Mouse (Mus musculus) limb, embryonic 15.5 days (tissue): Measurements from ENCODE around the gene Tlk2. TPM values are rescaled to one million over a fixed set of nuclear protein-coding genes. Genes with fewer than 3 reads are reported as not detected.

Experiments
- ATAC-seq: fragments of 200-750 bp; cut with Nextera tagmentation; 2 replicates; pipeline ENCODE4 v1.8.0; 2017; ENCODE audit warnings: low read depth, moderate TSS enrichment; ENCODE audit not compliant: insufficient number of reproducible peaks, low FRiP score, low TSS enrichment
- H3K27ac ChIP-seq: fragments of 300-500 bp; sonication (generic); 2 replicates; pipeline ENCODE4 v1.5.1; 2015; ENCODE audit warnings: moderate library complexity, mild to moderate bottlenecking, inconsistent platforms
- H3K27me3 ChIP-seq: fragments of 300-500 bp; sonication (generic); 2 replicates; pipeline ENCODE4 v1.6.1; 2015; ENCODE audit warnings: inconsistent platforms
- H3K36me3 ChIP-seq: fragments of 300-500 bp; sonication (generic); 2 replicates; pipeline ENCODE4 v1.6.1; 2015; ENCODE audit warnings: inconsistent platforms
- H3K4me1 ChIP-seq: fragments of 300-500 bp; sonication (generic); 2 replicates; pipeline ENCODE4 v1.6.1; 2015; ENCODE audit warnings: inconsistent platforms
- H3K4me2 ChIP-seq: fragments of 300-500 bp; sonication (generic); 2 replicates; pipeline ENCODE4 v1.6.1; 2015; ENCODE audit warnings: mild to moderate bottlenecking, inconsistent platforms
- H3K4me3 ChIP-seq: fragments of 300-500 bp; sonication (generic); 2 replicates; pipeline ENCODE4 v1.5.1; 2015; ENCODE audit warnings: mild to moderate bottlenecking, inconsistent platforms
- H3K9ac ChIP-seq: fragments of 300-500 bp; sonication (generic); 2 replicates; pipeline ENCODE4 v1.6.1; 2015; ENCODE audit warnings: inconsistent platforms
- H3K9me3 ChIP-seq: fragments of 300-500 bp; sonication (generic); 2 replicates; pipeline ENCODE4 v1.6.1; 2016; ENCODE audit warnings: inconsistent platforms
- WGBS: fragments of 180-500 bp; shearing (Covaris S2); methylation state at CpG from one replicate; pipeline ENCODE4 v1.1.7; 2015; 5-methylcytosine and 5-hydroxymethylcytosine counted together
- polyA plus RNA-seq: library from polyadenylated mRNA; unstranded; fragments of >200 nt; fragmentation: Nextera tagmentation; extraction: Ambion mirVana; gene quantifications from 2 replicates; pipeline ENCODE4 v1.2.1, GENCODE M21; 2015

Gene Tlk2
- polyA plus RNA-seq, 1 experiment from 2014 or later = 16.3 TPM

DNA sequence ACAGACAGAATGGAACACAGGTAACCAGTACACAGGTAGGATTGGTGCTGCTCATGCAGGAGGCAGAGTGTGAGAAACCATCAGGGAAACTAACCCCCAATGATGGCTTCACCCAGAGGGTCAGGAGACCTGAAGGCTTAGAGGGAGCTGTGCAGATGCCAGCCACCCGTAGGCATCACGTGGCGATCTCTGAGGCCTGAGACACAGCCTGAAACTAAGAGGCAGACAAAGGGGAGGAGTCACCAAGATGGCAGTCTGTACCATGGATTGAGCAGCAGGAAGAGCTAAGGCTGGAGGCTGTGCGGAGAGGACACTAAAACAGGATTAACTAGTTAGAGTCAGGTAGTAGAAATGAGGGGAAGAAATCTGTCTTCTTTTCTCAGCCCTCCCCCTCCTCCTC lies 27.9 kb upstream of the Tlk2 start:
- Histone ChIP-seq H3K9me3 (no peaks in the 10 kb centered on the region), H3K27ac (no peak overlapping the region), H3K4me2 (no peak overlapping the region), H3K36me3 (no peaks in the 10 kb centered on the region), H3K4me1 (peaks cover 17% of the 10 kb centered on the region), H3K9ac (no peak overlapping the region), H3K4me3 (no peak overlapping the region), H3K27me3 (peaks cover 3% of the 10 kb centered on the region; the same call in 1 of the 2 replicates)
- 42% methylated on average over 4 of the region's 4 CpGs for WGBS
- ATAC-seq = no peak

DNA sequence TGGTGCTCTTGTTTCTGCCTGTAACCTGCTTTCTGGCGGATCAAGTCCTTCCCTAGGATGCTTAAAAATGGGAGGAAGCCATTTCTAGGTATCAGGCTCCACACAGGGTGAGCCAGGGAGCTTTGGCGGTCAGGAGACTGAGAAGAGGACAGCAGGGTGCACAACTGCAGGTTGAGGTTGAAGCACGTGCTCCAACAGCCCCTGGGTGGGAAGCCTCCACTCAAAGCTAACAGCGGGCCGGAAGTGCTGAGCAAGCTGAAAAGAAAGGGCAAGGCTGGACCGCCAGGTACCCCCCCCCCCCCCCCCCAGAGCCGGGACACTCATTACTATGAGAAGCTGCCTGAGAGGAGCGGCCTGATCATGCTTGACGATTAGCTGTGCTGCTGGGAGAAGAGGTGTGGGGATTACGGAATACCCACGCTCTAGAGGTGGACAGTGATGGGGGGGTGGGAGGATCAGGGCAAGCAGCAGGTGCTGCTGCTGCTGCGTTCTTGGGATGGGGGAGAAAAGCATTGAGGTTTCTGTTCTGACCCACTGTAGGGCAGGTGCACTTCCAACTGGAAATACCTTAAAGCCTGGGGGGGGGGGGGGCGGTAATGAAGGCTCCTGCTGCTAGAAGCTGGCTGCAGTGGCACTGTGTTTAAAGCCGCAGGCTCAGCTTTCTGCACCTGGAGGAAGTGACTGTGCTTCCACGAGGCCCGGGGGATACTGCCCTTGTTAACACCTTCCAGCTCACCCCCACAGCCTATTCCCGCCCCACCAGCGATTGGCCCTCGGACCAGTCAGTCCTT lies 27.2 kb upstream of the Tlk2 start:
- Histone ChIP-seq H3K36me3 (no peaks in the 10 kb centered on the region), H3K9me3 (no peaks in the 10 kb centered on the region), H3K4me3 (no peak overlapping the region), H3K27me3 (peaks cover 3% of the 10 kb centered on the region; the same call in 1 of the 2 replicates), H3K27ac (no peak overlapping the region), H3K4me2 (peak overlapping the region; percentile 14; the same call in 1 of the 2 replicates), H3K4me1 (peaks cover 17% of the 10 kb centered on the region), H3K9ac (no peak overlapping the region)
- ATAC-seq = no peak; the same call in 1 of the 2 replicates
- WGBS = 10% methylated on average over 19 of the region's 19 CpGs

DNA sequence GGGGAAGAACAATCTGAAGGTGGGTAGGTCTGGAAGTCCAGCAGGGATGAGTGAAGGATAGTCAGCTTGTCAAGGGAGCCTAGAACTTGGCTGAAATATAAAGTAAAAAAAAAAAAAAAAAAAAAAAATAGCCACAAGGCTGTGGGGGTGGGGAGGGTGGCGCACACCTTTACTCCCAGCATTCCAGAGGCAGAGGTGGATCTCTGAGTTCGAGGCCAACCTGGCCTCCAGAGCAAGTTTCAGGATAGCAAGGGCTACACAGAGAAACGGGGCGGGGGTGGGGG lies 26.6 kb upstream of the Tlk2 start:
- Histone ChIP-seq H3K27ac (no peak overlapping the region), H3K4me2 (no peak overlapping the region), H3K36me3 (no peaks in the 10 kb centered on the region), H3K4me3 (no peak overlapping the region), H3K27me3 (peaks cover 3% of the 10 kb centered on the region; the same call in 1 of the 2 replicates), H3K9me3 (no peaks in the 10 kb centered on the region), H3K9ac (no peak overlapping the region), H3K4me1 (peaks cover 17% of the 10 kb centered on the region)
- WGBS = 40% methylated on average over 1 of the region's 4 CpGs
- ATAC-seq = no peak

DNA sequence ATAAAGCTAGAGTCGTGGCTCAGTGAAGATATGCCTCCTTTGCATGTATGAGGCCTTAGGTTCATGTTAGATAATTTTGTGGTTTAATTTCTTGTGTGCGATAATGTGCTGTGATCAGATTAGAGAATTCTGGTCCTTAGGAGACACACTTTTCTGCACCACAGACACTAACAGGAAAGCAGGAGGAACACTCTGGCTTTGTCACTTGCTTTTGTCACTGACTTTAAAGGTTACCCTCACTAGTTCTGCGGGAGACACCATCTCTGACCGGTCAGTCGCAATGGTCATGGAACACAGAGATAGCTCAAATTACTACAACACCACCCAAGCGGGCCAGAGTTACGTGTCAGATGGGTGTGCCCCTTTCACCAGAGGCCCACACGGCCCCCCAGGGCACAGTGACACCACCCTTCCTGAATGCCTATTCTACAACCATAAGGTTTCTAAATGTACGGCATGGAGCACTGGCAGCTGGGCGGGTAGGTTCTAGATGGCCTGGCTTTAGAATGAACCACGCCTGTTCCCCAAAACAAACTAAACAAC lies 26.2 kb upstream of the Tlk2 start:
- ATAC-seq = no peak
- no peaks in the 10 kb centered on the region for H3K36me3 ChIP-seq
- no peak overlapping the region for H3K4me3 ChIP-seq
- H3K27me3 ChIP-seq = peaks cover 3% of the 10 kb centered on the region; the same call in 1 of the 2 replicates
- no peak overlapping the region for H3K9ac ChIP-seq
- H3K4me2 ChIP-seq = no peak overlapping the region
- no peaks in the 10 kb centered on the region for H3K9me3 ChIP-seq
- 58% methylated on average over 11 of the region's 11 CpGs for WGBS
- H3K27ac ChIP-seq = no peak overlapping the region
- H3K4me1 ChIP-seq = peaks cover 17% of the 10 kb centered on the region

DNA sequence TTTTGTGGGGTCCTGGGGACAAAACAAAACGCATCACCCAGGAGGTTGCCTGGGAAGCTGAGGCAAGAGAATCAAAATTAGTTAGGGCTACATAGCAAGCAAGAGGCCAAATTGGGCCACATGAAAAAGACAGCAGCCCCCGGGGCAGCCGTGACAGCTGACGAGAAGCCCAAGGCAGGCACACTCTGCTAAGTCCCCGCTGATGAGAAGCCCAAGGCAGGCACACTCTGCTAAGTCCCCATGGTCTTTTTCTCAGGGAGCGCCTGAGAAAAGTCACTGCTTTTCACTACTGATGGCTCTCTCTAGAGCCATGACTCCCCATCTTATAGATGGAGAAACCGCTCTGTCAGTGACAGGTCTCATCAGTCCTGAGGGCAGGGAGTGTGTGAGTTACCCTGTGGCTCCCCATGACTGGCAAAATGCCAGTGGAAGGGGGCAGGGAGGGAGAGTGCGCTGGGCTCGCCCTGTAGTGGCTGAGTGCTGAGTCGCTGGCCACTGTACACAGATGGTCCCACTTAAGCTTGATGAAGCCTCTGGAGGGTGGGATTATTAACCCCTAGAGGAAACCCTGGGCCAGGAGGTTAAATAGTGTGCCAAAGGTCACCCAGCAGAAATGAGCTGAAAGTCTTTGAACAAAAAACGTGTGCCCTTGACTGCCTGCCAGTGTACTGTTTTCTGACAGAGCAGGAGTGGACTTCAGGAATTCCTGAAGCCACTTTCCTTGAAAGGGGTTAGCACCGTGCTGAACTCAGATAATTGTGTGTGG lies 25.4 kb upstream of the Tlk2 start:
- Histone ChIP-seq H3K4me3 (no peak overlapping the region), H3K9me3 (no peaks in the 10 kb centered on the region), H3K36me3 (no peaks in the 10 kb centered on the region), H3K27me3 (peaks cover 3% of the 10 kb centered on the region; the same call in 1 of the 2 replicates), H3K9ac (no peak overlapping the region), H3K4me2 (no peak overlapping the region), H3K27ac (no peak overlapping the region), H3K4me1 (peaks cover 17% of the 10 kb centered on the region)
- ATAC-seq = peak; percentile 37; the same call in 1 of the 2 replicates
- 12% methylated on average over 12 of the region's 12 CpGs for WGBS

DNA sequence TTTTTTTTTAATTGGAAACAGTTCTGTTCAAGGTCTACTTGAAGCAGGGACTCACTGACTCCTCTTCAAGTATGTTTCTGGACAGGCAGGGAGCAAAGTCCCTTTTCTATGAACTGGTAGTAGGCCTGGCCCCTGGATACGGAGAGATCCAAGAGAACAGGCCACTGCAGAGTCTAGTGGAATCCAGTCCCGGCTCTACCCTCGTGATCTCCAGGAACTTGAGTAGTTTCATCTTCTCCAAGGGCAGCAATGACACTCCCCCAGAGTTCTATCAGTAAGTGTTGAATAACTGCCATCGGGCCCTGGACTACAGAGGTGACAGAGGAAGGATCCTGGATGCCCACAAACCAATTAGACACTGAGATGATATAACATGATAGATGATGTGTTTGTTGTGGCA lies 22.7 kb upstream of the Tlk2 start:
- Histone ChIP-seq H3K27me3 (peaks cover 3% of the 10 kb centered on the region; the same call in 1 of the 2 replicates), H3K27ac (no peak overlapping the region), H3K4me2 (no peak overlapping the region), H3K9me3 (no peaks in the 10 kb centered on the region), H3K9ac (no peak overlapping the region), H3K4me1 (peaks cover 17% of the 10 kb centered on the region), H3K4me3 (no peak overlapping the region), H3K36me3 (no peaks in the 10 kb centered on the region)
- no peak for ATAC-seq
- 47% methylated on average over 4 of the region's 4 CpGs for WGBS

DNA sequence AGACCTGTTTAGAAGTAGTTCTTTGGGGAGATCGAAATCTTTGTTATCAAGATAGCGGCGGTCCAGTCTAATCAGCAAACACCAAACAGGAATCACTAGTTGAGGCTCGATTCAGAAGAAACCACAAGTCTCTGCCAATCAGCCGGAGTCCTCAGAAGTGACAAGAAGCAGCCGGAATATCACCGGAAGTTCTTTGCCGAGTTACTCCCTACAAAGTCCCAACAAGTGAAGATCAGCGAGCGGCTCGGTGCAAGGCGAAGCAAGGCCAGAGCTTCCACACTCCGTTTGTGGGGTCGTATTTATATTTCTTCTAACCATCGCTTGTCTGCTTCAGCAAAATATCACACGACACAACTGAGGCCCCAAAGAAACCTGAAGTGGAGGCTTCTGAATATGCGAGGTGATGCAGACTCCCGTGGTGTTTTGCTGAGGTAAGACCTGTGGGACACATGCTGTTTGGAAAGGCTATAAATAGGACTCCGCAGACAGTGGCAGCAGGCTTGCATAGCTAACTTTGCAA lies 21.8 kb upstream of the Tlk2 start:
- Histone ChIP-seq H3K27me3 (no peaks in the 10 kb centered on the region), H3K4me2 (no peak overlapping the region), H3K36me3 (no peaks in the 10 kb centered on the region), H3K4me1 (peaks cover 10% of the 10 kb centered on the region), H3K9me3 (no peaks in the 10 kb centered on the region), H3K9ac (no peak overlapping the region), H3K4me3 (no peak overlapping the region), H3K27ac (no peak overlapping the region)
- 82% methylated on average over 19 of the region's 19 CpGs for WGBS
- ATAC-seq = no peak

DNA sequence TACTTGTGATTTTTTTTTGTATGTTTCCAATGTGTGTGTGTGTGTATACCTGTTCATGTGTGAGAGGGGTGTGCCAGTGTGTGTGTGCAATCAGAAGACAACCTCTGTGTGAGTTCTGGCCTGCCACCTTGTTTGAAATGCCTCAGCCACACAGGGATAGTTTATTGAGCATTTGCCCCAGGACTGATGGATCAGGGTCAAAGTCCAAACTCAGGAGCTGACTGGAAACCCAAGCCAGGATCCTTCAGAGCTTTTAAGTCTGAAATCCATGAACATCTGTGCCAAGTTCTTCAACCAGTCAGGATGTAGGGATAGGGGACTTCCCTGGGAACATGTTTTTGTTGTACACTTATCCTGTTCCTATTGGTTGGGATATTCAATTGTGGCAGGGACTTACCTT lies 20.6 kb upstream of the Tlk2 start:
- Histone ChIP-seq H3K4me2 (no peak overlapping the region), H3K27me3 (no peaks in the 10 kb centered on the region), H3K4me1 (peaks cover 8% of the 10 kb centered on the region), H3K9me3 (no peaks in the 10 kb centered on the region), H3K4me3 (no peak overlapping the region), H3K9ac (no peak overlapping the region), H3K27ac (no peak overlapping the region), H3K36me3 (no peaks in the 10 kb centered on the region)
- ATAC-seq = no peak

DNA sequence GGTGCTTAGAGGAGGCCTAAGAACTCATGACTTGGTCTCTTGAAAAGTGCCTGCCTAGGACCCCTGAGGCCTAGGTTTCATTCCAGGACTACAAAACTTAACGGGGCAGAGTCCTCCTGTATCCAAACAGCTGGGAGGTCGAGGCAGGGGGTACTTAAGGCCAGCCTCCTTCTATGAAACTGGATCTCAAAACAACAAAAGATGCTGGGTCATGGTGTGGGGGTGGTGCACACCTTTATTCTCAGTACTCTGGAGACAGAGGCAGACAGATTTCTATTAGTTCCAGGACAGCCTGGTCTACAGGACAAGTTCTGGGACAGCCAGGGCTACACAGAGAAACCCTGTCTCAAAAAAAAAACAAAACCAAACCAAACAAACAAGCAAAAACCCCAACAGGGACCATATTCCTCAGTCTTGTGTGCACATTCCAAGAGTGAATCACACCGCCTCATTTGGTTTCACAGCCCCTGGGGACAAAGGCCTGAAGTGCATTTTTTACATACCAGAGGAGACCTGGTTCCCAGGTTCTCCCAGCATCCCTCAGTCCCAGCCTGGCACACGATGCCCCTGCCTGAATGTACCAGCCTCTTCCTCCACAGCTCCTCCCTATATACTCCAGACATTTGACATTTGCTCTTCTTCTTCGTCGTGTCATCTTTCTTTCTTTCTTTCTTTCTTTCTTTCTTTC lies 18.8 kb upstream of the Tlk2 start:
- Histone ChIP-seq H3K4me2 (no peak overlapping the region), H3K9ac (no peak overlapping the region), H3K4me3 (no peak overlapping the region), H3K36me3 (no peaks in the 10 kb centered on the region), H3K9me3 (no peaks in the 10 kb centered on the region), H3K27me3 (no peaks in the 10 kb centered on the region), H3K27ac (no peak overlapping the region), H3K4me1 (no peaks in the 10 kb centered on the region)
- no peak for ATAC-seq
- 49% methylated on average over 6 of the region's 6 CpGs for WGBS

DNA sequence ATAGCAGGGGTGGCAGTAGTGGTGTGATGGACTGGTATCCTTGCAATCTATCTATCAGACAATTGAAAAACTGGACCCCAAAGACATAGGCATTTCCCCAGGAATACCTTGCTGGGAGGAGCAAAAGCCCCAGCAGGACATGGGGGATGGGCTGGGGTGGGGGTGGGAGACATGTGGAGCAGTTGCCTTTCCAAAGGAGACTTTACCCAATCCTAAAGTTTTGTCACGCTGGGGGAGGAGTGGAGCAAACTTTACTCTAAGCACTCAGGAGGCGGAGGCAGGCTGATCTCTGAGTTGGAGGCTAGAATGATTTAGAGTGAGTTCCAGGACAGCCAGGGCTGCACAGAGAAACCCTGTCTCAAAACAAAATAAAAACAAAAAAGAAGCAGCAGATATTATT lies 17.2 kb upstream of the Tlk2 start:
- no peak overlapping the region for H3K27ac ChIP-seq
- H3K4me1 ChIP-seq = no peaks in the 10 kb centered on the region
- no peaks in the 10 kb centered on the region for H3K36me3 ChIP-seq
- H3K4me3 ChIP-seq = no peak overlapping the region
- H3K9me3 ChIP-seq = no peaks in the 10 kb centered on the region
- H3K27me3 ChIP-seq = 0 out of 2 replicates have a peak, but pooled peaks cover 3% of the 10 kb centered on the region
- 80% methylated on average over 2 of the region's 2 CpGs for WGBS
- ATAC-seq = no peak
- H3K4me2 ChIP-seq = no peak overlapping the region
- no peak overlapping the region for H3K9ac ChIP-seq

DNA sequence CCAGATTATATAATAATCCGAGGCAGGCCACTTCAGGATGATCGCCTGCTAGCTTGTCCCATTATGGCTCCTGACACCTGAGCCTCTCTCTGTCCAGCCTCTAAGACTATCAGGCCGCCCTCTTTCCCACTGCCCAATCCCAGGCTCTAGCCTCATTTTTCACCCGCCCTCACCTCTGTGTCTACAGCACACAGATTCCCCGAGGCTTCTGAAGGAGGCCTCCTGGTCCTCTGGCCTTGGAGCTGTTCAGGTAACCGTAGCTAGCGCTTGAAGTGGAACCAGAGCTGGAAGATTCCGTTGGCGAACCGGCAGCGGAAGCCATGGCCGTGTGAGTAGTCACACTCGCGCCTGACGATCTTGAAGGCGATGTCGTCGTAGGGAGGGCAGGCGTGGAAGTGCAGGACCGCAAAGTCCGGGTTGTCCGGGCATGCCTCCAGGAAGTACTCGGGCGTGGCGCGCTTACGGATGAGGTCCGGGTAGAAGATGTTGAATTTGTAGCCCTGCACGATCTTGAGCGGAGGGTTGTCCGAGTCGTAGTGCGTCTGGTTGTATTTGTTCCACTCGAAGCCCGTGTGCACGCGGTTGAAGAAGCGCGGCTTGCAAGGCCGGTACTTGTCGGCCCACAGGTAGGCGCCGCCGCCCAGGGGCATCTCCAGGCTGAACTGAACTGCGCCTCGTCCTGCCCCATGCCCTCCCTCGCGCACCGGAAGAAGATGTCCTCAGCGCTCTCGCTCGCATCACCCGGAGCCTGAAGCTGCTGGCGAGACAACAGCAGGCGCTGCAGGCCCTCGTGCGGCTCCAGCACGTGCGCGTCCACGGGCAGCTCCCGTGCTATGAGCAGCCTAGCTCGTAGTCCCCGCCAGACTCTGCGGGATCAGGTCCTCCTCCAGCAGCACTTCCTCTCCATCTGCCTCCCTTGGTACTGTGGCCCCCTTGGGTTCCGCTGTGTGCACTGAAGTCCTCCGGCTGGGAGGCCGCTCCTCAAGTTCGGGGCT lies 13.8 kb upstream of the Tlk2 start:
- Histone ChIP-seq H3K9ac (no peak overlapping the region), H3K4me1 (no peaks in the 10 kb centered on the region), H3K4me3 (no peak overlapping the region), H3K36me3 (no peaks in the 10 kb centered on the region), H3K4me2 (no peak overlapping the region), H3K27me3 (0 out of 2 replicates have a peak, but pooled peaks cover 3% of the 10 kb centered on the region), H3K27ac (no peak overlapping the region), H3K9me3 (no peaks in the 10 kb centered on the region)
- ATAC-seq = no peak
- 79% methylated on average over 69 of the region's 69 CpGs for WGBS
